Mouse (Mus musculus) retina, embryonic 14.5 days (tissue): ENCODE results near the gene Map3k10.

ENCODE experiments used
- DNase-seq: peaks from one replicate; pipeline ENCODE4 v3.0.0-alpha.2; 2015; ENCODE audit warnings: low spot score

The Map3k10 gene

DNA sequence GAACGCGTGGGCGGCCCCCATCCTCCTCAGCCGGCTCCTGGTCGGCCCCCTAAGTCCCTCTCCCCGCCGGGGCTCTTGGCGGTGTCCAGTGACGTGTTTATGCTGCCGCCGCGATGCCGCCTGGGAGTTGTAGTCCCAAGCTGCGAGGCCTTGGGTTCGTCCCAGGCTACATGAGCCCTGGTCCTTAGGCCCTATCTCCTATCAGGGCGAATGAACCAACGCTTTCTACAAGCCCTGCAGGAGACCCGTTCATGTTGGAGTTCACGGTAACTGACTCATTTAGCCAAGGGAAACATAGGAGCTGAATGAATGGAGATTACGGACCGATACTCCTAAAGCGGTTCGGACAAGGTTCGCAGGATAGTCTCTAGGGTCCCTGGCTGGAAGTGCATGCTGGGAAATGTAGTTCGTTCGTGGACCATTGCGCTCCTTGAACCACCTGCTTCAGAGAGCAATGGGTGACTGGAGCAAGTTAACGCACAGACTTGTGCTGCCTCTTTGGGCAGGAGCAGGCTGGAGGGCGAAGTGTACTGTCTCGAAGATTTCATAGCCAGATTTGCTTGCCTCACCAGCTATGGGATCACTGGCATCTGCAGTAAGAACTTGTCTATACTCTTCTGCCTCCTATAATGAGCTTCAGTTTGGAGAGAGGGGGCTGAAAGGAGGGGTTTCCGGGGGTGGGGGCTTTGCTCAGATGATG, at the start of gene Map3k10:
Gene Map3k10 (minus strand): TSS at position 77 of the 700 bp plus-strand sequence.
- peak; percentile 94 for DNase-seq

DNA sequence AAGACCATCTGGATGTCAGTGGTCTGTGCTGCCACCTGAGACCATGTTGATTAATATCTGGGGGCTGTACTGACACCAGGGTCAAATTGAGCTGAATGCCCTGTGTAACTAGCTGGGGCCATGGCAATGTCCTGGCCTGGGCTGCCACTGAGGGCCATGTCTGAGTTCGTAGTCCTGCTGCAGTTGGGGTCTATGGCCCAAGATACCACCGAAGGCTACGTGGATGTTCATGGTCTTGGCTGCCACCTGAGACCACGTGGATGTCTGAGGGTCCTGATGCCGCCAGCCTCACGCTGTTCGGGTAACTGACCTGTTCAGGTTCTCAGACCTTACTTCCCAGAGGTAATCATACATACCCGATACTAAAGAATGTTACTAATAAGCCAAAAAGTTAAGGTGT, 47.6 kb upstream of the Map3k10 start:
- no peak for DNase-seq

DNA sequence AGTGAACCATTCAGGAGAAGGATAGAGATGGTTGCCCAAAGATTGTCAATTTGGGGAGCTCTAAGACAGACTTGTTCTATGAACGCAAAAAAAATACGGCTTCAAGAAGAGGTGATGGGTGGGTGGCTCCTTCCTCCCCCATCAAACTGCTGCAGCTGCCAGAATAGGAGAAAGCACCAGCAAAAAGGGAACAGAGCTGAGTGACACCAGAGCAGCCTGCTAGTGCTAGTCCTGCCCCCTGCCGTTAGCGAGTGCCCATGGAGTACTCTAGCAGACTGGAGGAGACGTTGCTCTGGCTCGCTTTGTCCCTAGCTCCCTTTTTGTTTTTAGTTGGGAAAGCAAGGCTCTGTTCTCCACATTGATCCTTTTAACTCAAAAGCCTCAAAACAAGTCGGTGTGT, 36.0 kb upstream of the Map3k10 start:
- DNase-seq: no peak

DNA sequence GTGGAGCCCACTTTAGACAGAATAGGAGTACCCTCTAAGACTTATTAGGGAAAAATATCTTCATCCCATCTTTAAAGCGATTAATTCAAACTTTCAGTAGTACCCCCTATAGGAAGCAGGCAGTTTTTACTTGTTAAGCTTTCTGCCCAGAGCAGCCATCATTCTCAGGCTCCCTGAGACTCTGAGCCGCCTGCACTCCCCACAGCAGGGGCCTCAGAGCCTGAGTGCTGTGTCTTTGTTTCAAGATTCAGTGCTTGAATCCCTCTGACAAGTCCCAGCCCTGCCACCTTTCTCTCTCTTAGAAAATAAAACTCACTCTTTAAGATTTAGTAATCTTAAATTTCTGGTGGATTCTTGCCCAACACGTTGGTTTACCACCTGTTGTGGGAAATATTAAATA, 22.3 kb upstream of the Map3k10 start:
- no peak for DNase-seq

DNA sequence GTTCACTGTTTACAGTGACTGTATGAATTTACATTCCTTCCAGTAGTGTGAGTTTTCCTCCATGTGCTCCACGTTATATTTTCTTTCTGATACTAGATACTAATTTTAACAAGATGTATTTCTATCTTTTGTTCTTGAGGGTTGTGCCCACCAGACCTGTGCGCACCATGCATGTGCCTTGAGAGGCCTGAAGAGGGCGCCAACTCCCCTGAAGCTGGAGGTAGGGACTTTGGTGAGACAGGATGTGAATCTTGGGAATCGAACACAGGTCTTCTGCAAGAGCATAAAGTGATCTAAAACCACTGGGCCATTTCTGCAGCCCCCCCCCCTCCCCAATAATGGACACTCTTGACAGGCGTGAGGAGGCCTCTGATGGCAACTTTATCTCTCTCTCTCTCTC, 16.7 kb upstream of the Map3k10 start:
- peak; percentile 63 for DNase-seq

DNA sequence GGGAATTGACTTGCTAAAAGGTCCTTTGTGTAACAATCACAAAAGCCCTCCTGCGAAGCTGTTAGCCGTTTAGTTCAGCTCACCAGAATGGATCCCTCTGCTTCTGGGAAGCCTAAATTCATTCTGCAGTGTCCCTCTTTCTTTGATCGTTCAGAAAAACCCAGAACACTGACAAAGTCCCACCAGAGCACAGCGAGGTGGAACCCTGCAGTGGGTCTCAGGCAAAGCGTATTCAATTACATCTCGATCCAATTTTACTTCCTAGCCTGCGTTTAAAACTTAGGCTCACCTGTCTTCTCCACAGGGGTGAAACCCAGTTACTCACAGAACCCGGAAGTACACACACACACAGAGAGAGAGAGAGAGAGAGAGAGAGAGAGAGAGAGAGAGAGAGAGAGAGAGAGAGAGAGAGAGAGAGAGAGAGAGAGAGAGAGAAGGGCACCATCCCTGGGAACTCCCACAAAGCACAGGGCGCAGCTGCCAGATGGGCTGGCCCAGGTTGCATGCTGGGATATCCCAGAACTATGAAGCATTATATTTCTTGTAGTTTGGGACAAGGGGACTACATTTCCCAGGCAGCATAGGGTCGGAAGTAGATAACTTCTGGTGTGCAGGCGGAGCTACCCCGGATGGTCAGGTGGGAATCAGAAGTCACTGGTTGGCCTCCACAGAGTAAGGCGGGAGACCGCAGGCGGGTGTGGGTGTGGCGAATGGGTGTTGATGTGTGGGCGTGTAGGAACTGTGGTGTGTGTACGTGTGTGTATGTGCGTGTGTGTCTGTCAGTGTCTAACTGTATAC, 14.6 kb upstream of the Map3k10 start, which contains the start of gene Zfp607b:
Gene Zfp607b (plus strand): TSS at position 526 of the 798 bp plus-strand sequence.
- DNase-seq: peak; percentile 92

DNA sequence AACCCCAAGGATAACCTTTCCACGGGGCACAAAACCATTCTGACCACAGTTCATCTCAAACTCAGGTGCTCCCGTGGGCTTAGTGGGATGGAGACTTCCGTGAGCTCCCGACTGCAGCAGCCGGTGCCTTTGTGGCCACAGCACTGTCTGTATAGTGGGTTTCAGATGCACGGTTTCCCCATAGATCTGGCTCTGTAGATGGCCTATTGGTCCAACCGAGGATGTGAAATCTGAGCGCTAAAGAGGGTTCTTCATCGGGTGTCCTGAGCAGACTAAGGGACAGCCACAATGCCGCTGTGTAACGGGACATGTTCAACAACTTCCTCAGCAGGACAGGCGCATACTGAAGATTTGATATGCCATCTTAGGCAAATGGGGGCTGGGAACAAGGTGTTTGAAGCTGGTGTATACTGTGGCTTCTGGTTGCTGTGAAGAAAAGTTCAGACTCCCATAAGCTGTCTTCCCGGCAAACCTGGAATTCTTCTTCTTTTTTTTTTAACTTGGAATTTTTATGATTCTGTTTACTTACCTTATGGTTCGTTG, 13.9 kb upstream of the Map3k10 start:
- DNase-seq: no peak

DNA sequence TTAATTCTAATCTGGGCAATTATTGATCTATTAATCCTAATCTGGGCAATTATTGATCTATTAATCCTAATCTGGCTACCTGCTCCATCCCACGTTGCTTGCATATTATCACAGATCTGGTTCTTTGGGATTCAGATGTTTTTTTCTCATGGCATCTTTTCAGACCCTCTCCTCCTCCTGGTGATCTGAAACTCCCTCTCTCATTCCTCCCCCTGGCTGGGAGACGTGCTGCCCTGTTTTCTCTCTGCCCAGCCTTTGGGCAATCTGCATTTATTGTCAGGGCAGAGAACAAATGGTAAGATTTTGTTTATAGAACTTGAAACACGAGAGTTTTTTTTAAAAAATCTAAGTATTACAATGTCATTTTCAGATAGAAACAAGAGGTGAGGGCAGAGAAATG, 13.4 kb upstream of the Map3k10 start:
- no peak for DNase-seq

DNA sequence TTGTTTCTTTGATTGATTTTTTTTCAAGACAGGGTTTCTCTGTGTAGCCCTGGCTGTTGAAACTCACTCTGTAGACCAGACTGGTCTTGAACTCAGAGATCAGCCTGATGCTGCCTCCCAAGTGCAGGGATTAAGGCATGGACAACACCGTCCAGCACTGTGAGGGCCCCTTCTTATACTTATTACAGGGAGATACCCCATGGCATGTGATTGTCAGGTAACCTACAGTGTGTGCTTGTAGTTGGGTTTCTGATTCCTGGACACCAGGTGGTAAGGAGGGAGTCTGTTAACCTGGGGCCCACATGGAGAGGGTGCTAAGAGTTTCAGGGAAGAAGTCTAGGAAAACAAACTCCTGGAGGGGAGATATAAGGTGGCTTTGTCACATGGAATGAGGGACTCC, 12.6 kb upstream of the Map3k10 start:
- DNase-seq: no peak

DNA sequence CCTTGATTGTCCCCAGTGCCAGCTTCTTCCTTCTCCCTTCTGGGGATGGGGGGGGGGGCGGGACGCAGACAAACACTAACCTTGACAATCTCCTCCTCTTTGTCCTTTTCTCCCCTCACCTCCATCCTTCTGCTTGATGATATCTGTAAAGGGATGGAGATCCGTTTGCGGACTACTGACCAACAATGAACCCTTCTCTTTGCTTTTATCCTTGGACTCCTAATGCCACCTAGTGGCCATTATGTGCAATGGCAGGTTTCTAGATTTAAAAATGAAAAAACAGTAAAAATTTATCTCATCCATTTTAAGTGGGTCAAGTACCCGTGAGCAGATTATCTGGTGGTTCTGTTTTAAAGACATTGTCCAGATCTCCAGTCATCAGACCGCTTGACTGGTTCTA, 11.3 kb upstream of the Map3k10 start:
- peak; percentile 80 for DNase-seq

DNA sequence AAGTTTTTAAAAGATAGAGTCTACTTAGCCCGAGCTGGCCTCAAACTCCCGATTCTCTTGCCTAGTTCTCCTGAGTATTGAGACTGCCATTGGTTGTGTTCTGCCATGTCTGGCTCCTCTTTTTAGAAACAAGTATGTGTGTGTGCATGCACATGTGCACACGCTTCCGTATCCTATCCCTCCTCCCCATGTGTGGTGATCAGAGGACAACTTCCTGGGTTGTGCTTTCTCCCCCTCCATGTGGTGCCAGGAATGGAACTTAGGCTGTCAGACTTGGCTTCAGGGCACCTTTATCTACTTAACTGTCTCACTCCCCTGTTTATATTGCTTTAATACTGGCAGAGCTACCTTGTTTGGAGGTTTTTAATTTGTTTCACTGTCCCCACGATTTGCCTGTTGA, 10.8 kb upstream of the Map3k10 start:
- DNase-seq: no peak

DNA sequence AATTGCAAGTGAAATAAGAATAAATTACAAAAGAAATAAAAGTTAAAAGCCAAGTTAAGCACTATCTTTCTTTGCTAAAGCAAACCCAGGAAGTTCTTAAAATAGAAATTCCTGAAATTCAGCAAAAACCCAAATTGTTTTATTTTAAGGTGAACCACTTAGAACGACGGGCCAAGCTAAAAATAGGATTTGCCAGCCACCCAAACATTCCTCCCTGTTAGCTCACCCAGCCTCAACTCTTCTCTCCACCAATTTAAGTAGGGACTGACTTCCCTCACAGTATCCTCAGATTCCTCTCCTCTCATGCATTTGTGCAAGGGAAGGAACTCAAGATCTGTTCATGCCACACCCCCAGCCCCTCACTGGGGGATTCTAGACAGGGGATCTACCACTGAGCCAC, 8.8 kb upstream of the Map3k10 start:
- DNase-seq: no peak

DNA sequence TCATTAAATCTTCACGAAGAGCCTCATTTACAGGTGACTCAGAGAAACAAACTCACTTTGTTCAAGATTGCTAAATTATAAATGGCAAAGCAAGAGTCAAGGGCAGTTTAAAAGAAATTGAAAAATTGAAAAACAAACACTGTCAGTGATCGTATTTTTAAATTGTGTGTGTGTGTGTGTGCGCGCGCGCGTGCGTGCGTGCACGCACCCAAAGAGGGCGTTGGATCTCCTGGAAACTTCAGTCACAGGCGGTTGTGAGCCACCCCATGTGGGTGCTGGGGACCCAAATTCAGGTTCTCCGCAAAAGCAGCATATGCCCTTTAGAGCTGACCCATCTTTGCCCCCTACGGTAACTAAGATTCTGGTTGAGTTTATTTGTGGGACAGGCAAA, 819 bp upstream of the Map3k10 start:
- no peak for DNase-seq

DNA sequence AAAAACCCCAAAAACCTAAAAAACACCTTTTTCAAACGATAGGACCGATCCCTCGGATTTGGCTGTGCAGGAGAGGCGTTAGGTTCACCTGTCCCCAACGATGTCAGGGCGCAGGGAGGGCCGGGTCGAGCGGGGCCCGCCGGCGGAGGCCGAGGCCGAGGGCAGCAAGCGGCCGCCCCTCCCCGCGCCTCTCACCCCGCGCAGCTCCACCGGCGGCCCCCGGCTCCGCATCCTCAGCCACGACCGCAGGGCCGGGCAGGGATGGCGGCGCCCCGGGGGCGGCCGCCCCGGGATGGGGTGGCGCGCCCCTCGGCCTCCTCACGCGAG, 240 bp downstream of the Map3k10 start:
- DNase-seq: no peak

DNA sequence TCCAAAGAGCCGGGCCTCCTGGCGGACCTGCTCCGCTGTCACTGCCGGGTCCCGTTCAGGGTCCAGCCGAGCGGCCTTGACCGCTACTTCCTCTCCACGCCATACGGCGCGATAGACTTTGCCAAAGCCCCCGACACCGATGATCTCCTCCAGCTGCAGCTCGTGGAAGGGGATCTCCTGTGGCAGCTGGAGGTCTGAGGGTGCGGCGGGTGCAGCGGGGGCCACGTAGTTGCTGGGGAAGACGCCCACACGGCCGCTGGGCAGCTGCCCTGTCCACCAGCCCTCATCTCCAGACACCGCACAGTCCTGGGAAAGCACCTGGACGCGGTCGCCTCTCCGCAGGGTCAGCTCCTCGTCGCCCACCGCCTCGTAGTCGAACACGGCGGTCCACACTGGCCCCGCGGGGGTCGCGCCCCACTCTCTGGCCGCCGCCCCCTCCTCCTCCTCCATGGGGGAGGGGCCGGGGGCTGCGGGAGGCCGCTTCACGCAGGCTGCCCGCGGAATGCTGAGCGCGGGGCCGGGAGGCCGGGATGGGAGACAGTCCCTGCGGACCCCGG, 745 bp downstream of the Map3k10 start:
- DNase-seq: no peak

DNA sequence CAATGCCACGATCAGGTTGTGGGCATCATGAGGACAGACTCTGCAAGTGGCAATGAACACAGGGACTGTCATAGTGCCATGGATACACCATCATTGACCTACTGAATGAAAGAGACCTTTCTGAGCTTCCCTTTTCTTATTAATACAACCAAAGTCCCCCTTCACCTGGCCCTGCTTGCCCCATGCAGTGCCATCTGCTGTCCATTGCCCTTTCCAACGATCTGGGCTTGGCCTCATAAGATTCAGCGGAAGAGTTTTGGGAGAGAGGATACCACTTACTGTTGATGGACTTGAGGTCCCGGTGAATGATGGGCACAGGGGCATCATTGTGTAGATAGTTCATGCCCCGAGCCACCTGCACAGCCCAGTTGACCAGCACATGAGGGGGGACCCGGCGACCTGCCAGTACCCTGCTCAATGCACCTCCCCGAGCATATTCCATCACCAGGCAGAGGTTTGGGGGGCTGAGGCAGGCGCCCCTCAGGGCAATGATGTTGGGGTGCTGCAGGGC, 1.3 kb downstream of the Map3k10 start:
- no peak for DNase-seq

DNA sequence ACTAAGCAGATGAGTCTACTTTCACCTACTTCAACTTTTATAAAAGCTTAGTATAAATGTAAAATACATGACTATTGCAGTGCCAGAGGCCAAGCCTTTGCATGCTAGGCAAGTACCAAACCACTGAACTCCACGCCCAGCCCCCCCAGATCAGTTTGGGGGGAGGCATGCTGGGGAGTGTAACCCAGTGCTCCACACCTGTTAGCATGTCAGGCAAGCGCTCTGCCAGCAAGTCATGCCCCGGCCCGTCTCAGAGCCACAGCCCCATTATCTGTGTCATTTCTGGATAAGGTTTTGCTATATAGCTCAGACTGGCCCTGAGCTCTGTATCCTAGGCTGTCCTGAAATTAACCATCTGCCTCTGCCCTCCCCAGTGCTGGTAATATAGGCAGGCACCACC, 12.4 kb downstream of the Map3k10 start:
- no peak for DNase-seq

DNA sequence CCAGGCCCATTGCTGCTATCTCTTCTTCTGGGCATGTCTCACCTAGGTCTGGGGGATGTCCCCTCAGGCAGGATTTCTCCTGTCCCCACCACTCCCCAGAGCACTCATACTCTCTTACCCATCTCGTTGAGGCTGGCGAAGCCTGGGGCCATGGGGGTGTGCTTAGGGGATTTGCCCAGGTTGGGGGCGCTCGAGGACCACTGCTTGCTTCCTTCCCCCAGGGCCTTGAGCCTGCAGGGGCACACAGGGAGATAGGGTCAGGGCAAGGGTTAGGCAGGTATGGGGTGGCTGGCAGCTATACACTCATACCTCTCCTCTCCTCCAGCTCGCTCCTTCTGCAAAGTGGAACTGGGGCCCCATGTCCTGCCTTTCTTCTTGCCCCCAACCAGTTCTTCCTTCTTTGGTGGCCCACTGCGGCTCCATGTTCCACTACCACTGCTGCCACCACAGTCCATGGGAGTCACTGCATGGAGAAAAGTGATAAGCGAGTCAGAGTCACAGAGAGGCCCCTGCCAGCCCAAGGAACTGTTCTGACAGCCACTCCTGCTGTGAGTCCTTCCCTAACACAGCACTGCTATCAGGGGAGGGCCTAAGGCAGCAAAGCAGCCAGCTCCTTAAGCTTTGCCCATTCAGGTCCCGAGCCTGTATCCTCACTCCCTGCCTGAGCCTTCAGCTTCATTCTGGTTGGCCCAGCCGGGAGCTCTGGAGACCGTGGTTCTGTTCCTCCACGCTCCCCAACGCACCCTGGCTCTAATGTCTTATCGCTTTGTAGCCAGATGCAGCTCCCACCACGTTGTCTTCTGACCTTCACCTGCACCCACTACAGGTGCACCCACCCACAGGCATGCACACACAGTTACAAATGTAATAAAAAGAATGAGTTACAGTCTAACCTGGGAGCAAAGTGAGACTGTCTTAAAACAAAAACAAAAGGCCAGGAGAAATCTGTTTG, 15.4 kb downstream of the Map3k10 start:
- DNase-seq: no peak

DNA sequence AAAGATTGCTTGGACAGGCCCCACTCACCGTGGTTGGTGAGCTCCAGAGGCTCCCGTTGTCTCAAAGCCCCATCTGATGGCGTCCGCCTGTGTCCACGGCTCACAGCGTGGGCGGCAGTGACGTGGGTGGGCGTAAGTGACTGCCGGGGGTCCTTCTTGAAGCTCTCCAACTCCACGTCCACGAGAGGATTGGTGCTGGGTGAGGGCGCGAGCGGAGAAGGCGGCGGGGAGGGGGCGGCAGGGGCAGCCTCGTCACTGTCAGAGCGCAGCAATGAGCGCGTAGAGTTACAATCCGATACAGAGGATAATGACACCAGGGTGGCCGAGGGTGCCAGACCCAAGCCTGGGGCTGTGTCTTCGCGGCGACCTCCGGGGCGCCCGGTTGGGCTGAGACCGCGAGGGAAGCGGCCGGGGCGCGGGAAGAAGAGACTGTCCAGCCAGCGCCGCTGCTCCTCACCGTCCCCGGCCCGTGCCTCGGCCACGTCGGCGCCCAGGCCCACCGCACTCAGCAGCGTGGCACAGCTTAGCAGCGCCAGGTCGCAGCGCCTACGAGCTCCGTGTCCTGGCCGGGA, 16.5 kb downstream of the Map3k10 start:
- no peak for DNase-seq

DNA sequence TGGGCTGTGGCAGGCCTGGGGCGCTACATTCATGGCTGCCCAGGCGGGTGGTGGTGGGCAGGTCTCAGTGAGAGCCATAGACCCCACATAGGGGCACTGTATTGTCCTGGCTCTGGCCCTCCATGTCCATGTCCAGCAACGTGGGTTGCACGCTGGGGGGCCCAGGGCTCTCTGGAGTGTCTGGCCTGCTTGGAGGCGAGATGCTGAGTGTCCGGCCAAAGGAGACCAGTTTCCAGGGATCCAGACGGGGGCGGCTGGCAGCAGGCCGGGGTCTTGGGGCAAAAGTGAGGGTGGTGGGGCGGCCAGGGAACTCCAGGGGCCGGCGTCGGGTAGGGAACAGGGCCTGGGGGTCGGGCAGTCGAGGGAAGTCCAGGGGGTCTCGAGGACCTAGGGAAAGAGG, 17.8 kb downstream of the Map3k10 start:
- no peak for DNase-seq

DNA sequence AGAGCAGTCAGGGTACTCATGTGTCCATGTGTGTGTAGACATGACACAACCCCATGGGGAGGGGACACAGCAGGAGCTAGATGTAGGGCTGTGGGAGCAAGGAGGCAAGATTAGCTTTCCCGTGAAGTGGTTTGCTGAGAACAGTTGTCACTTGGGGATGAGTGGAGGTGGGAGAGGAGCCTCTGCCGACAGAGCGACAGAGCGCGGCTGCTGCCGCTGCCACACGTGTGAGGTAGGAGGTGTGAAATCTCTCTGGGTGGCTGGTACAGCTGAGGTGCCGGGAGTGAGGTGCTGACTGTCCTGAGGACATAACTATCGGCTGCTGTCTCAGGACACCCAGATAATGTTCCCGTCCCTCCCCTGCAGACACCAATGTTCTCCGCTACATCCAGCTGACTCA, 18.9 kb downstream of the Map3k10 start:
- DNase-seq: no peak
